Mouse (Mus musculus): ENCODE measurements around the gene Arnt.
"Not testable (repeated sequence)": the region's sequence is repeated elsewhere in the genome, so short reads cannot be mapped to it uniquely, and the experiment has no call there.

The Arnt gene

GRCm38 (mm10) chr3:95526622-95527211, 92.5 kb downstream of the Arnt start, which contains the start of gene Ctss:
Ctss (plus strand) TSS chr3:95526786.
- in situ Hi-C loops (cut with MseI, MboI), result no loop called here

GRCm38 (mm10) chr3:95529814-95530213, 95.6 kb downstream of the Arnt start:
- in situ Hi-C loops (cut with MseI, MboI), result no loop called here

GRCm38 (mm10) chr3:95531025-95531424, 96.8 kb downstream of the Arnt start:
- in situ Hi-C loops (cut with MseI, MboI), result no loop called here

- in situ Hi-C loops (cut with MseI, MboI), result no loop called here
These were observed 99.2 kb downstream of the Arnt start for GRCm38 (mm10) chr3:95533364-95533763.

GRCm38 (mm10) chr3:95534927-95535326, 100.7 kb downstream of the Arnt start:
- in situ Hi-C loops (cut with MseI, MboI), result no loop called here

GRCm38 (mm10) chr3:95538936-95539335, 104.7 kb downstream of the Arnt start:
- in situ Hi-C loops (cut with MseI, MboI), result no loop called here

DNA sequence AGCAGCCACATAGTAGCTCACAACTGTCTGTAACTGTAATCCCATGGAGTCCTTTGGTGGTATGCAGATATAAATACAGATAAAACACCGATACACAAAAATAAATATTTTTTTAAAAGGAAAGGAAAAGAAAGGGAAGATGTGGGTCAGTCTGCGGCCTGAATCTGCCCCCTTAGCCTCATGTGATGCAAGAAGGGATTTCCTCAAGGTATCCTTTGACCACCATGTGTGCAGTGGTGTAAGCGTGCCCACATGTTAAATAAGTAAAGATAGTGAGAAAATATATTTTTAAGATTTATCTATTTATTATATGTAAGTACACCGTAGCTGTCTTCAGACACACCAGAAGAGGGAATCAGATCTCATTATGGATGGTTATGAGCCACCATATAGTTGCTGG, 105.6 kb downstream of the Arnt start:
- in situ Hi-C loops (cut with MseI, MboI), result no loop called here

GRCm38 (mm10) chr3:95541186-95541585, 107.0 kb downstream of the Arnt start:
- in situ Hi-C loops (cut with MseI, MboI), result not testable (repeated sequence)

DNA sequence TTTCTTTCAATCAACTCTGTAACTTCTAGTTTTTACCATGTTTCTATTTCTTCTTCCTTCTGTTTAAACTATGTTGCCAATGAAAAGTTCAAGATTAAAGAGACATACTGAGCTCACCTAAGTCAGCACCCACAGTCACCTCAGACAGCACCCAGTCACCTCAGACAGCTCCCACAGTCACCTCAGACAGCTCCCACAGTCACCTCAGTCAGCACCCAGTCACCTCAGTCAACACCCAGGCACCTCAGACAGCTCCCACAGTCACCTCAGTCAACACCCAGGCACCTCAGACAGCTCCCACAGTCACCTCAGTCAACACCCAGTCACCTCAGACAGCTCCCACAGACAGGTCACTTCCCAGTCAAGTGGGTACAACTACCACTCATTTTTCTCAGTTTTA, 108.0 kb downstream of the Arnt start:
- in situ Hi-C loops (cut with MseI, MboI), result no loop called here

DNA sequence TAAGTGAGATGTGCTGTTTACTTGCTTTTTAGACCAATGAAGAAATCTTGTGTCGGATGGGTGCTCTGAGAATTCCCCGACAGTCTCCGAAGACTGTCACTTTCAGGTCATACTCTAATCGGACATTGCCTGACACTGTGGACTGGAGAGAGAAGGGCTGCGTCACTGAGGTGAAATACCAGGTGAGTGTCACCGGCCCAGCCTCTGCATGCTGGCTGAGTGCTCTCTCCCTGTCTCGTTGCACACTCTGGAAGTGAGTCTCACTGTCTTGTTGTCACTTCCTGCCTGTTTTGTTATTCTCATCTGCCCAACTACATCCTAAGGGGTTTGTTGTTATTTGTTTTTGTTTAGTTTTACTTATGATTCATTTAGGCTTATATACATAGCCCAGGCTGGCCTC, 108.8 kb downstream of the Arnt start:
- in situ Hi-C loops (cut with MseI, MboI), result no loop called here
